Mouse (Mus musculus): Measurements from ENCODE around the gene Nrl.

GRCm38 (mm10) chr14:55551794-55552193 is 27.0 kb upstream of the Nrl start:
- TF ChIP-seq CTCF (conservative IDR thresholded peaks at IDR 0.05; ENCODE audit: low read length) (no peak), POU5F1 (IDR thresholded peaks at IDR 0.05; ENCODE audit: borderline replicate concordance, low read length) (no peak), NANOG (IDR thresholded peaks at IDR 0.05; ENCODE audit: borderline replicate concordance, low read length) (no peak)

Measured in E14TG2a.4 (cell line).